Mouse (Mus musculus) spleen, adult 2 months (tissue): ENCODE data around the gene Gm21693. TPM values are rescaled to one million over a fixed set of nuclear protein-coding genes. Genes with fewer than 3 reads are reported as not detected.
"Not testable (repeated sequence)": the region's sequence is repeated elsewhere in the genome, so short reads cannot be mapped to it uniquely, and the experiment has no call there.

Experiments
- DNase-seq, 2 experiments: peaks; one replicate each; pipeline versions ENCODE4 v3.0.0 to v3.0.0-alpha.2; 2012 to 2021; ENCODE audit warnings: low spot score in 2 of 2, low read depth in 1 of 2
- H3K27ac ChIP-seq: fragments of 200-500 bp; 2 replicates; pipeline ENCODE4 v1.5.1; 2012; ENCODE audit warnings: low read length, inconsistent platforms; ENCODE audit not compliant: insufficient read depth
- H3K27me3 ChIP-seq: fragments of 200-500 bp; 2 replicates; pipeline ENCODE4 v1.6.1; 2012; ENCODE audit warnings: mild to moderate bottlenecking, moderate library complexity, low read length, inconsistent platforms; ENCODE audit not compliant: control insufficient read depth, insufficient read depth
- H3K36me3 ChIP-seq: fragments of 200-500 bp; 2 replicates; pipeline ENCODE4 v1.6.1; 2012; ENCODE audit warnings: mild to moderate bottlenecking, low read length, inconsistent platforms; ENCODE audit not compliant: control insufficient read depth, insufficient read depth
- H3K4me1 ChIP-seq: fragments of 200-500 bp; 2 replicates; pipeline ENCODE4 v1.6.1; 2011; ENCODE audit warnings: inconsistent platforms; ENCODE audit not compliant: control insufficient read depth, insufficient read depth, insufficient read length
- H3K4me3 ChIP-seq: fragments of 200-500 bp; 2 replicates; pipeline ENCODE4 v1.5.1; 2011; ENCODE audit warnings: mild to moderate bottlenecking, inconsistent platforms; ENCODE audit not compliant: insufficient read depth, insufficient read length; ENCODE audit errors: extremely low read depth
- WGBS: fragments of 180-500 bp; shearing (Covaris S2); methylation state at CpG from one replicate; pipeline ENCODE4 v1.1.7; 2018; 5-methylcytosine and 5-hydroxymethylcytosine counted together
- polyA plus RNA-seq: library from polyadenylated mRNA; depleted of rRNA; stranded (reverse); fragments of >200 nt; gene quantifications from 2 replicates; pipeline ENCODE4 v1.2.3, GENCODE M21; 2012; rRNA removed

Gm21693 gene
- not detected in 2 replicates for polyA plus RNA-seq

DNA sequence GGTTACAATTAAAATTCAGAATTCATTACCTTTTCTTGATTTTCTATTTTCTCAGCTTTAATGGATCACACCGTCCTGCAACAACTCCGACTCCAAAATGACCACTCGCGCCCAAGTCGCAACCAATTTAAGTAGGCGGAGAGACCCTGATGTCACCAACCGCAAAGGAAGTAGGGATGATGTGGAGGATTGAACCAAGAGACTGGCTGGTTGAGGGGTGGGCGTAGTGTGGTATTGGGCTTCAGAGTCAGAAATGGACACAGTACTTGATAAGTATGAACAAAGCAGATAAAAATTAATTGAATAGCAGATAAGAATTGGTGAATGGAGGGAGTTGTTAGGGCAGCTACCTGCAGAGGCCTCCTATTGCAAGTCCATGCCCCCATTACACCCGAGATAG lies at the start of gene Gm21693:
TSS of gene Gm21693 (minus strand) at position 101 of the 400 bp plus-strand sequence.
- not testable (repeated sequence) for H3K36me3 ChIP-seq, H3K27me3 ChIP-seq, H3K4me1 ChIP-seq, H3K4me3 ChIP-seq, DNase-seq, H3K27ac ChIP-seq
- WGBS, result no CpG with 5 or more reads among the region's 9 CpGs

- not testable (repeated sequence) for H3K27ac ChIP-seq, H3K36me3 ChIP-seq, H3K4me1 ChIP-seq, H3K27me3 ChIP-seq, H3K4me3 ChIP-seq
- peak in 1 of 2 experiments; percentile 1 for DNase-seq
- WGBS, result no CpG with 5 or more reads among the region's 11 CpGs
These were observed 4.5 kb downstream of the Gm21693 start for GRCm38 (mm10) chrY:3340661-3341060.

DNA sequence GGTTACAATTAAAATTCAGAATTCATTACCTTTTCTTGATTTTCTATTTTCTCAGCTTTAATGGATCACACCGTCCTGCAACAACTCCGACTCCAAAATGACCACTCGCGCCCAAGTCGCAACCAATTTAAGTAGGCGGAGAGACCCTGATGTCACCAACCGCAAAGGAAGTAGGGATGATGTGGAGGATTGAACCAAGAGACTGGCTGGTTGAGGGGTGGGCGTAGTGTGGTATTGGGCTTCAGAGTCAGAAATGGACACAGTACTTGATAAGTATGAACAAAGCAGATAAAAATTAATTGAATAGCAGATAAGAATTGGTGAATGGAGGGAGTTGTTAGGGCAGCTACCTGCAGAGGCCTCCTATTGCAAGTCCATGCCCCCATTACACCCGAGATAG lies 38.8 kb downstream of the Gm21693 start, which contains the start of gene Gm21677:
TSS of gene Gm21677 (minus strand) at position 101 of the 400 bp plus-strand sequence.
- H3K4me1 ChIP-seq, H3K36me3 ChIP-seq, H3K27ac ChIP-seq, H3K4me3 ChIP-seq, DNase-seq, H3K27me3 ChIP-seq: not testable (repeated sequence)
- WGBS, result no CpG with 5 or more reads among the region's 9 CpGs

Other genes starting within 250 kb of the Gm21693 start
- not detected in 2 replicates for gene Gm21677, start 38.9 kb downstream of the Gm21693 start, polyA plus RNA-seq
- gene Gm21704, start 64.8 kb upstream of the Gm21693 start, polyA plus RNA-seq, result not detected in 2 replicates
- gene Gm21708, start 64.8 kb upstream of the Gm21693 start, polyA plus RNA-seq, result not detected in 2 replicates